Mouse (Mus musculus): ENCODE results near the gene Olfr1025-ps1. TPM values are rescaled to one million over a fixed set of nuclear protein-coding genes. Genes with fewer than 3 reads are reported as not detected.

The Olfr1025-ps1 gene
- not detected in 2 replicates for polyA plus RNA-seq (2015; fragmentation: Nextera tagmentation; extraction: Ambion mirVana)

- no peaks in the 10 kb centered on the region for H3K9me3 ChIP-seq
- no peak within 1 kb of the TSS for H3K27ac ChIP-seq (replicated peaks)
- no peaks in the 10 kb centered on the region for H3K27me3 ChIP-seq
- ATAC-seq (replicated peaks), result no peak
- 55% methylated on average over 1 of the region's 1 CpGs for WGBS
- H3K4me1 ChIP-seq, result no peaks in the 10 kb centered on the region
- no peaks in the 10 kb centered on the region for H3K36me3 ChIP-seq
- H3K9ac ChIP-seq (replicated peaks), result no peak within 1 kb of the TSS
- H3K4me3 ChIP-seq, result no peak within 1 kb of the TSS
- H3K4me2 ChIP-seq (replicated peaks), result no peak within 1 kb of the TSS
Observed at GRCm38 (mm10) chr2:85914893-85915292, at the start of gene Olfr1025-ps1. Gene Olfr1025-ps1, plus strand, starts transcription at chr2:85915193.

GRCm38 (mm10) chr2:85868294-85868693 lies 46.7 kb upstream of the Olfr1025-ps1 start, which contains the start of gene Olfr1022:
Gene Olfr1022, plus strand, starts transcription at chr2:85868594.
- Histone ChIP-seq H3K27ac (replicated peaks) (no peak within 1 kb of the TSS), H3K9ac (replicated peaks) (no peak within 1 kb of the TSS), H3K4me2 (replicated peaks) (no peak within 1 kb of the TSS), H3K4me1 (no peaks in the 10 kb centered on the region), H3K27me3 (no peaks in the 10 kb centered on the region), H3K36me3 (no peaks in the 10 kb centered on the region), H3K4me3 (no peak within 1 kb of the TSS), H3K9me3 (no peaks in the 10 kb centered on the region)
- 54% methylated on average over 2 of the region's 2 CpGs for WGBS
- ATAC-seq (replicated peaks), result no peak

- Histone ChIP-seq H3K36me3 (no peaks in the 10 kb centered on the region), H3K4me3 (no peak within 1 kb of the TSS), H3K27me3 (no peaks in the 10 kb centered on the region), H3K4me2 (replicated peaks) (no peak within 1 kb of the TSS), H3K9me3 (no peaks in the 10 kb centered on the region), H3K9ac (replicated peaks) (no peak within 1 kb of the TSS), H3K27ac (replicated peaks) (no peak within 1 kb of the TSS), H3K4me1 (no peaks in the 10 kb centered on the region)
- 74% methylated on average over 2 of the region's 2 CpGs for WGBS
- ATAC-seq (replicated peaks), result no peak
Observed at GRCm38 (mm10) chr2:85885340-85885739, 29.7 kb upstream of the Olfr1025-ps1 start, which contains the start of gene Olfr1023. Gene Olfr1023, plus strand, starts transcription at chr2:85885640.

GRCm38 (mm10) chr2:85904952-85905351 lies 10.0 kb upstream of the Olfr1025-ps1 start, which contains the start of gene Olfr1024:
Gene Olfr1024, minus strand, starts transcription at chr2:85905052.
- H3K4me1 ChIP-seq, result no peaks in the 10 kb centered on the region
- no peak within 1 kb of the TSS for H3K4me3 ChIP-seq
- H3K27ac ChIP-seq (replicated peaks), result no peak within 1 kb of the TSS
- 89% methylated on average over 3 of the region's 3 CpGs for WGBS
- no peaks in the 10 kb centered on the region for H3K27me3 ChIP-seq
- H3K9me3 ChIP-seq, result no peaks in the 10 kb centered on the region
- no peak within 1 kb of the TSS for H3K9ac ChIP-seq (replicated peaks)
- ATAC-seq (replicated peaks), result no peak
- no peaks in the 10 kb centered on the region for H3K36me3 ChIP-seq
- H3K4me2 ChIP-seq (replicated peaks), result no peak within 1 kb of the TSS

- H3K27me3 ChIP-seq, result no peaks in the 10 kb centered on the region
- ATAC-seq (replicated peaks), result peak; percentile 53; the same call in 1 of the 2 replicates
- no peak overlapping the region for H3K4me2 ChIP-seq (replicated peaks)
- no peaks in the 10 kb centered on the region for H3K9me3 ChIP-seq
- no peak overlapping the region for H3K27ac ChIP-seq (replicated peaks)
- H3K9ac ChIP-seq (replicated peaks), result no peak overlapping the region
- no peak overlapping the region for H3K4me3 ChIP-seq
- no peaks in the 10 kb centered on the region for H3K4me1 ChIP-seq
- no peaks in the 10 kb centered on the region for H3K36me3 ChIP-seq
Observed at GRCm38 (mm10) chr2:85913197-85913596, 1.8 kb upstream of the Olfr1025-ps1 start.

- 85% methylated on average over 3 of the region's 3 CpGs for WGBS
- Histone ChIP-seq H3K4me2 (replicated peaks) (no peak within 1 kb of the TSS), H3K9ac (replicated peaks) (no peak within 1 kb of the TSS), H3K27ac (replicated peaks) (no peak within 1 kb of the TSS), H3K4me1 (no peaks in the 10 kb centered on the region), H3K9me3 (no peaks in the 10 kb centered on the region), H3K27me3 (no peaks in the 10 kb centered on the region), H3K36me3 (no peaks in the 10 kb centered on the region), H3K4me3 (no peak within 1 kb of the TSS)
- ATAC-seq (replicated peaks), result no peak
Observed at GRCm38 (mm10) chr2:85921258-85921657, 6.3 kb downstream of the Olfr1025-ps1 start, which contains the start of gene Olfr1026. Gene Olfr1026, plus strand, starts transcription at chr2:85921558.

GRCm38 (mm10) chr2:85950137-85950536 lies 35.1 kb downstream of the Olfr1025-ps1 start, which contains the start of gene Olfr1028:
Gene Olfr1028, plus strand, starts transcription at chr2:85950437.
- no peaks in the 10 kb centered on the region for H3K4me1 ChIP-seq
- no peak within 1 kb of the TSS for H3K9ac ChIP-seq (replicated peaks)
- no peaks in the 10 kb centered on the region for H3K27me3 ChIP-seq
- no peak within 1 kb of the TSS for H3K4me3 ChIP-seq
- 75% methylated on average over 1 of the region's 1 CpGs for WGBS
- no peak within 1 kb of the TSS for H3K27ac ChIP-seq (replicated peaks)
- no peaks in the 10 kb centered on the region for H3K36me3 ChIP-seq
- no peak for ATAC-seq (replicated peaks)
- no peak within 1 kb of the TSS for H3K4me2 ChIP-seq (replicated peaks)
- H3K9me3 ChIP-seq, result no peaks in the 10 kb centered on the region

Other genes with a start within 250 kb of the Olfr1025-ps1 start
- gene Olfr1006, start 236.4 kb upstream of the Olfr1025-ps1 start, polyA plus RNA-seq (2015; fragmentation: Nextera tagmentation; extraction: Ambion mirVana), result not detected in 2 replicates
- gene Olfr1008, start 225.8 kb upstream of the Olfr1025-ps1 start, polyA plus RNA-seq (2015; fragmentation: Nextera tagmentation; extraction: Ambion mirVana), result not detected in 2 replicates
- gene Olfr1009, start 199.8 kb upstream of the Olfr1025-ps1 start, polyA plus RNA-seq (2015; fragmentation: Nextera tagmentation; extraction: Ambion mirVana), result not detected in 2 replicates
- not detected in 2 replicates for gene Olfr1012, start 152.4 kb upstream of the Olfr1025-ps1 start, polyA plus RNA-seq (2015; fragmentation: Nextera tagmentation; extraction: Ambion mirVana)
- not detected in 2 replicates for gene Olfr1013, start 148.1 kb upstream of the Olfr1025-ps1 start, polyA plus RNA-seq (2015; fragmentation: Nextera tagmentation; extraction: Ambion mirVana)
- gene Olfr1014, start 142.5 kb upstream of the Olfr1025-ps1 start, polyA plus RNA-seq (2015; fragmentation: Nextera tagmentation; extraction: Ambion mirVana), result not detected in 2 replicates
- gene Olfr1015, start 133.2 kb upstream of the Olfr1025-ps1 start, polyA plus RNA-seq (2015; fragmentation: Nextera tagmentation; extraction: Ambion mirVana), result not detected in 2 replicates
- gene Olfr1016, start 112.6 kb upstream of the Olfr1025-ps1 start, polyA plus RNA-seq (2015; fragmentation: Nextera tagmentation; extraction: Ambion mirVana), result not detected in 2 replicates
- not detected in 2 replicates for gene Olfr1018, start 96.7 kb upstream of the Olfr1025-ps1 start, polyA plus RNA-seq (2015; fragmentation: Nextera tagmentation; extraction: Ambion mirVana)
- not detected in 2 replicates for gene Olfr1019, start 69.7 kb upstream of the Olfr1025-ps1 start, polyA plus RNA-seq (2015; fragmentation: Nextera tagmentation; extraction: Ambion mirVana)
- not detected in 2 replicates for gene Olfr1020, start 68.2 kb upstream of the Olfr1025-ps1 start, polyA plus RNA-seq (2015; fragmentation: Nextera tagmentation; extraction: Ambion mirVana)
- not detected in 2 replicates for gene Olfr1022, start 46.6 kb upstream of the Olfr1025-ps1 start, polyA plus RNA-seq (2015; fragmentation: Nextera tagmentation; extraction: Ambion mirVana)
- not detected in 2 replicates for gene Olfr1023, start 29.6 kb upstream of the Olfr1025-ps1 start, polyA plus RNA-seq (2015; fragmentation: Nextera tagmentation; extraction: Ambion mirVana)
- gene Olfr1024, start 10.1 kb upstream of the Olfr1025-ps1 start, polyA plus RNA-seq (2015; fragmentation: Nextera tagmentation; extraction: Ambion mirVana), result not detected in 2 replicates
- not detected in 2 replicates for gene Olfr1026, start 6.4 kb downstream of the Olfr1025-ps1 start, polyA plus RNA-seq (2015; fragmentation: Nextera tagmentation; extraction: Ambion mirVana)
- gene Olfr1028, start 35.2 kb downstream of the Olfr1025-ps1 start, polyA plus RNA-seq (2015; fragmentation: Nextera tagmentation; extraction: Ambion mirVana), result not detected in 2 replicates
- gene Olfr1029, start 58.7 kb downstream of the Olfr1025-ps1 start, polyA plus RNA-seq (2015; fragmentation: Nextera tagmentation; extraction: Ambion mirVana), result not detected in 2 replicates
- not detected in 2 replicates for gene Olfr1030, start 64.1 kb downstream of the Olfr1025-ps1 start, polyA plus RNA-seq (2015; fragmentation: Nextera tagmentation; extraction: Ambion mirVana)
- gene Olfr1031, start 75.1 kb downstream of the Olfr1025-ps1 start, polyA plus RNA-seq (2015; fragmentation: Nextera tagmentation; extraction: Ambion mirVana), result not detected in 2 replicates
- gene Olfr1032, start 90.3 kb downstream of the Olfr1025-ps1 start, polyA plus RNA-seq (2015; fragmentation: Nextera tagmentation; extraction: Ambion mirVana), result not detected in 2 replicates
- not detected in 2 replicates for gene Olfr1033, start 105.4 kb downstream of the Olfr1025-ps1 start, polyA plus RNA-seq (2015; fragmentation: Nextera tagmentation; extraction: Ambion mirVana)
- not detected in 2 replicates for gene Olfr1034, start 130.7 kb downstream of the Olfr1025-ps1 start, polyA plus RNA-seq (2015; fragmentation: Nextera tagmentation; extraction: Ambion mirVana)
- gene Olfr1036, start 158.8 kb downstream of the Olfr1025-ps1 start, polyA plus RNA-seq (2015; fragmentation: Nextera tagmentation; extraction: Ambion mirVana), result not detected in 2 replicates
- not detected in 2 replicates for gene Olfr1037, start 172.2 kb downstream of the Olfr1025-ps1 start, polyA plus RNA-seq (2015; fragmentation: Nextera tagmentation; extraction: Ambion mirVana)
- gene Olfr1039, start 220.7 kb downstream of the Olfr1025-ps1 start, polyA plus RNA-seq (2015; fragmentation: Nextera tagmentation; extraction: Ambion mirVana), result not detected in 2 replicates
- gene Olfr1040, start 231.5 kb downstream of the Olfr1025-ps1 start, polyA plus RNA-seq (2015; fragmentation: Nextera tagmentation; extraction: Ambion mirVana), result not detected in 2 replicates
- gene Olfr1042, start 246.6 kb downstream of the Olfr1025-ps1 start, polyA plus RNA-seq (2015; fragmentation: Nextera tagmentation; extraction: Ambion mirVana), result not detected in 2 replicates